Mouse (Mus musculus) thymus, adult 2 months (tissue): ENCODE measurements around the gene Bora.

Experiments used
- CTCF ChIP-seq: fragments of 200-500 bp; IDR thresholded peaks from 2 replicates; pipeline ENCODE4 v1.5.1; 2012; ENCODE audit warnings: mild to moderate bottlenecking, control low read depth, low read length, moderate library complexity, borderline replicate concordance; ENCODE audit not compliant: control insufficient read depth, poor library complexity, insufficient read depth; ENCODE audit errors: extremely low read depth
- POLR2A ChIP-seq: fragments of 200-500 bp; IDR thresholded peaks from 2 replicates; pipeline ENCODE4 v1.6.1; 2012; ENCODE audit warnings: mild to moderate bottlenecking, low read length, control low read depth, moderate library complexity; ENCODE audit not compliant: control insufficient read depth, poor library complexity, insufficient read depth; ENCODE audit errors: extremely low read depth

GRCm38 (mm10) chr14:99044096-99044495 is 1.9 kb upstream of the Bora start:
- TF ChIP-seq POLR2A (no peak), CTCF (no peak)
